Mouse (Mus musculus): ENCODE data around the gene Defb39.

The Defb39 gene

DNA sequence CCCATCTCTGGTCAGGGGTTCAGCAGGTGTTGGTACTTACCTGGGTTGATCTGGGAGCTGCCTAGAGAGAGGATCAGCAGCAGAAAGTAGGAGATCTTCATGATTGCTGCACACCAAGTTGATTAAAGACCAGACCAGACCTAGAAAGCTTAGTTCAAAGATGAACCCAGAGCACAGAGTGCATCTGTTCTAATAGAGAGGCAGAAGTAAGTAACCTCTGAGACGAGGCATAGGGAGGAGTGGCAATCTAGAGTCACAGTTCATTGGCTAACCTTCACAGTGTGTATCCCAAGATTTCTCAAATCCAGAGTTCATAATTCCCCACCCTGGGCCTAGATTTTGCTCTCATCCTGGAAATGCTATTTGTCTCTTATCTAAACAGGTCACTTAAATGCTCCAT, at the start of gene Defb39:
Gene Defb39 (minus strand): TSS at position 101 of the 400 bp plus-strand sequence.
- no peak for DNase-seq (ENCODE audit: low spot score in 2 of 2)

DNA sequence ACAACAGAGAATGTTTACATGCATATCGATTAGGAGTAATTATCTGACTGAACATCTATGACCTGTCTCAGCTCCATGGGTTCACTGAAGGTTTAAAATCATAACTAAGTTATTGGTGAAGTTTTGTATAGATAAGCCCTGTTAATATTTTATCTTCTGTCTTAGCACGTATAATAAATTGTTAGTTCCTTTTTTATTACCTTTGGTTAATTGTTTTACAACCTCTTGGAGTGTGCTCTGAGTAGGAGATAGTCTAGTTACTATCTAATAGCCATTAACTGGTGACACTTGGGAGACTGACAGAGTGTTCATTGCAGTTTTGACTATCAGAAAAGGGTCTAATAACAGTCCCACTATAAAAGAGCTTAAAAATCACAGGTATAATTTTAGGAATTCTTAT, 1.4 kb upstream of the Defb39 start:
- no peak for DNase-seq (ENCODE audit: low spot score in 2 of 2)

DNA sequence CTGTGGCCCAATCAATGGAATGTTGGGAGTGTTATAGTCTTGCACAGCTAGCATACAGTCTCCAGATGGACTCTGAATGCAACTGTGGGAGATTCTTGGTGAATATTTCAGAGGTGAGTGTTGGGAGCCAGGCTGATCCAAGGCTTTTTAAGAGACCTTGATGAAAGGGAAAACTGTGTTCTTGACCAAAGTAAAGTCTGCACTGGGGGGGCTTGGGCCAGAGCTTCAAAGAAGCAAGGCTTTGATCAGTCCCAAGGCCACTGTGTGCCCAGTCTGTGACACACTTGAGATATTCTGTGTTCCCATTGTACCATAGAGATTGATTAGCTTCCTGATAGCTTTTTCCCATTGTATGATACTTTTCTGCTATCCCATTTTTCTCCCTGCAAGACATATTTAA, 1.7 kb downstream of the Defb39 start:
- no peak for DNase-seq (ENCODE audit: low spot score in 2 of 2)

DNA sequence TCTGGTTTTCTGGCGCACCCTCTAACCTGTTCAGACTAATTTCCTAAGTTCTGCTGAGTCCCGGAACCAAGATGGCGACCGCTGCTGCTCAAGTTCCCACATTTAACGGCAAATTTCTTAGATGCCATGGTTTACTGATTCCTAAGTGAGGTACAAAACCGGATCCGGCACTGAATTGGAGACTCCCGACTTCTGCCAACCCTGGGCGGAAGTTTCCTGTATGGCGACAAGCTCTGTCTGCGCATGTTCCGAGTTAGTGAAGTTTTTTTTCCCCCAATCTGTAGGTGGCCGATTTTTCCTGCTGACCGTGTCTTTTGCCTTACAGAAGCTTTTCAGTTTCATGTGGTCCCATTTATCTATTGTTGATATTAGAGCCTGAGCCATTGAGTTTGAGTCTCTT, 19.4 kb downstream of the Defb39 start:
- DNase-seq (ENCODE audit: low spot score in 2 of 2): no peak

DNA sequence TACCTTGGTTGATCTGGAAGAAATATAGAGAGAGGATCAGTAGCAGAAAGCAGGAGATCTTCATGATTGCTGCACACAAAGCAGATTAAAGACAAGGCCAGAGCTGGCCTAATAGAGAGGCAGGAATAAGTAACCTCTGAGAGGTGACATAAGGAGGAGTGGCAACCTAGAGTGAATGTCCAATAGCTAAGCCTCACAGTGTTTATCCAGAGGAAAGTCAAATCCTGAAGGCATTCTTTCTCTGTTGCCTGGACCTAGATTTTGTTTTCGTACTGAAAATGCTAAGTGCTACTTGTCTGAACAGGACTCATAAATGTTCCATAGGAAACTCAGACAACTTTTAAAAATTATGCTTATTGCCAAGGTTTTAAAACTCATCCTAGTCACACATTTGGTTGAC, 38.1 kb downstream of the Defb39 start, which contains the start of gene Defb38:
Gene Defb38 (minus strand): TSS at position 101 of the 400 bp plus-strand sequence.
- no peak for DNase-seq (ENCODE audit: low spot score in 2 of 2)
